Mouse (Mus musculus) hindbrain, embryonic 16.5 days (tissue): ENCODE data around the gene Chmp4b. TPM values are rescaled to one million over a fixed set of nuclear protein-coding genes. Genes with fewer than 3 reads are reported as not detected.
A peak's percentile ranks its signal among the peaks of the same experiment; 100 is the strongest.

Experiments
- ATAC-seq: fragments of 200-750 bp; cut with Nextera tagmentation; 2 replicates; pipeline ENCODE4 v1.8.0; 2017; ENCODE audit warnings: moderate TSS enrichment, moderate library complexity
- H3K27ac ChIP-seq: fragments of 300-500 bp; sonication (generic); 2 replicates; pipeline ENCODE4 v1.5.1; 2014; ENCODE audit warnings: low read depth, mild to moderate bottlenecking, control low read depth, low read length, moderate library complexity
- H3K27me3 ChIP-seq: fragments of 300-500 bp; sonication (generic); replicated peaks from 2 replicates; pipeline ENCODE4 v1.6.1; 2014; ENCODE audit warnings: low read length; ENCODE audit not compliant: control insufficient read depth, insufficient read depth
- H3K36me3 ChIP-seq: fragments of 300-500 bp; sonication (generic); 2 replicates; pipeline ENCODE4 v1.6.1; 2014; ENCODE audit warnings: mild to moderate bottlenecking, low read length, moderate library complexity, mixed read lengths; ENCODE audit not compliant: control insufficient read depth, insufficient read depth
- H3K4me1 ChIP-seq: fragments of 300-500 bp; sonication (generic); 2 replicates; pipeline ENCODE4 v1.6.1; 2014; ENCODE audit warnings: low read depth, low read length; ENCODE audit not compliant: control insufficient read depth, insufficient read depth
- H3K4me2 ChIP-seq: fragments of 300-500 bp; sonication (generic); 2 replicates; pipeline ENCODE4 v1.6.1; 2014; ENCODE audit warnings: mild to moderate bottlenecking, low read length, control low read depth, moderate library complexity
- H3K4me3 ChIP-seq: fragments of 300-500 bp; sonication (generic); 2 replicates; pipeline ENCODE4 v1.5.1; 2014; ENCODE audit warnings: mild to moderate bottlenecking, low read length, control low read depth, moderate library complexity
- H3K9ac ChIP-seq: fragments of 300-500 bp; sonication (generic); 2 replicates; pipeline ENCODE4 v1.6.1; 2014; ENCODE audit warnings: low read depth, mild to moderate bottlenecking, control low read depth, low read length, moderate library complexity
- H3K9me3 ChIP-seq: fragments of 300-500 bp; sonication (generic); 2 replicates; pipeline ENCODE4 v1.6.1; 2014; ENCODE audit warnings: mild to moderate bottlenecking, low read length, moderate library complexity; ENCODE audit not compliant: control insufficient read depth
- WGBS: fragments of 180-500 bp; shearing (Covaris S2); extraction: QIAGEN DNeasy Blood & Tissue Kit; methylation state at CpG from one replicate; pipeline ENCODE4 v1.1.7; 2014; 5-methylcytosine and 5-hydroxymethylcytosine counted together
- polyA plus RNA-seq: library from polyadenylated mRNA; unstranded; fragments of >200 nt; fragmentation: Nextera tagmentation; extraction: Ambion mirVana; gene quantifications from 2 replicates; pipeline ENCODE4 v1.2.1, GENCODE M21; 2015

Gene Chmp4b
- polyA plus RNA-seq, 1 experiment from 2014 or later = 32.2 TPM

GRCm38 (mm10) chr2:154717081-154717480 is 65.6 kb downstream of the Chmp4b start:
- Histone ChIP-seq H3K9ac (no peak overlapping the region), H3K36me3 (no peaks in the 10 kb centered on the region), H3K27ac (no peak overlapping the region), H3K9me3 (no peaks in the 10 kb centered on the region), H3K27me3 (no peaks in the 10 kb centered on the region), H3K4me3 (no peak overlapping the region), H3K4me1 (no peaks in the 10 kb centered on the region; the same call in 1 of the 2 replicates), H3K4me2 (no peak overlapping the region)
- no peak for ATAC-seq

- H3K9ac ChIP-seq = no peak overlapping the region
- WGBS = 83% methylated on average over 12 of the region's 12 CpGs
- H3K4me3 ChIP-seq = no peak overlapping the region
- ATAC-seq = no peak
- H3K27ac ChIP-seq = no peak overlapping the region
- H3K27me3 ChIP-seq = no peaks in the 10 kb centered on the region
- H3K4me1 ChIP-seq = no peaks in the 10 kb centered on the region
- no peaks in the 10 kb centered on the region for H3K9me3 ChIP-seq
- H3K4me2 ChIP-seq = no peak overlapping the region
- H3K36me3 ChIP-seq = no peaks in the 10 kb centered on the region
These were observed 67.5 kb downstream of the Chmp4b start for GRCm38 (mm10) chr2:154718855-154719556.

- no peaks in the 10 kb centered on the region for H3K27me3 ChIP-seq
- no peak overlapping the region for H3K4me3 ChIP-seq
- no peak for ATAC-seq
- 93% methylated on average over 2 of the region's 2 CpGs for WGBS
- H3K9ac ChIP-seq = no peak overlapping the region
- H3K27ac ChIP-seq = no peak overlapping the region
- no peaks in the 10 kb centered on the region for H3K9me3 ChIP-seq
- H3K4me1 ChIP-seq = peaks cover 1% of the 10 kb centered on the region; the same call in 1 of the 2 replicates
- H3K4me2 ChIP-seq = no peak overlapping the region
- no peaks in the 10 kb centered on the region for H3K36me3 ChIP-seq
These were observed 68.8 kb downstream of the Chmp4b start for GRCm38 (mm10) chr2:154720315-154720714.

DNA sequence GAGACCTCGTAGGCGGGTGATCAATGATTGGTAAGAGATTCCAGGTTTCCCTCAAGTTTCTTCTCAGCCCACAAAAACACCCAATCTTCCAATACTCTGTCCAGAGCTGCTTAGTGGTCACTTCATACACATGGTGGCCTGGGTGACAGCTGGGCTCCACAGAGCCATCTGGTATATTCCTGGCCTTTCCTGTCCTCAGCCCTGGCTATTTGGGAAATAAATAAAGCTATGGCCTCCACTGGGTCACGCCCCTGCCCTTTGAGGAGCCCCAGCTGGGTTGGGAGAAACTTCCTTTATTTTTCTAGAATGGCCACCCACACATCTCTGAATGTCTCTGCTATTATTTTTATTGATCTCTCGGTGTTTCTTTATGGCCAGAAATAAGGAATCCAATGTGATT is 72.0 kb downstream of the Chmp4b start:
- Histone ChIP-seq H3K27me3 (no peaks in the 10 kb centered on the region), H3K4me1 (peaks cover 4% of the 10 kb centered on the region; the same call in 1 of the 2 replicates), H3K4me2 (no peak overlapping the region), H3K9me3 (no peaks in the 10 kb centered on the region), H3K27ac (no peak overlapping the region), H3K4me3 (no peak overlapping the region), H3K9ac (no peak overlapping the region), H3K36me3 (no peaks in the 10 kb centered on the region)
- no peak for ATAC-seq
- WGBS = 89% methylated on average over 4 of the region's 4 CpGs

GRCm38 (mm10) chr2:154729737-154730136 is 78.2 kb downstream of the Chmp4b start:
- H3K9ac ChIP-seq = no peak overlapping the region
- no peak for ATAC-seq
- WGBS = 68% methylated on average over 3 of the region's 3 CpGs
- peaks cover 6% of the 10 kb centered on the region; the same call in 1 of the 2 replicates for H3K4me1 ChIP-seq
- no peaks in the 10 kb centered on the region for H3K9me3 ChIP-seq
- H3K27ac ChIP-seq = no peak overlapping the region
- H3K4me2 ChIP-seq = no peak overlapping the region
- no peak overlapping the region for H3K4me3 ChIP-seq
- no peaks in the 10 kb centered on the region for H3K27me3 ChIP-seq
- no peaks in the 10 kb centered on the region for H3K36me3 ChIP-seq

- Histone ChIP-seq H3K36me3 (no peaks in the 10 kb centered on the region), H3K4me1 (peaks cover 7% of the 10 kb centered on the region; the same call in 1 of the 2 replicates), H3K27me3 (no peaks in the 10 kb centered on the region), H3K27ac (no peak overlapping the region), H3K9ac (no peak overlapping the region), H3K9me3 (no peaks in the 10 kb centered on the region), H3K4me2 (no peak overlapping the region), H3K4me3 (no peak overlapping the region)
- 79% methylated on average over 3 of the region's 3 CpGs for WGBS
- ATAC-seq = no peak
These were observed 79.3 kb downstream of the Chmp4b start for GRCm38 (mm10) chr2:154730841-154731240.

GRCm38 (mm10) chr2:154731916-154732315 is 80.4 kb downstream of the Chmp4b start:
- H3K4me3 ChIP-seq = no peak overlapping the region
- 61% methylated on average over 2 of the region's 2 CpGs for WGBS
- H3K36me3 ChIP-seq = no peaks in the 10 kb centered on the region
- H3K9ac ChIP-seq = no peak overlapping the region
- no peak overlapping the region for H3K27ac ChIP-seq
- H3K9me3 ChIP-seq = no peaks in the 10 kb centered on the region
- no peaks in the 10 kb centered on the region for H3K27me3 ChIP-seq
- no peak for ATAC-seq
- no peak overlapping the region for H3K4me2 ChIP-seq
- peaks cover 7% of the 10 kb centered on the region; the same call in 1 of the 2 replicates for H3K4me1 ChIP-seq

DNA sequence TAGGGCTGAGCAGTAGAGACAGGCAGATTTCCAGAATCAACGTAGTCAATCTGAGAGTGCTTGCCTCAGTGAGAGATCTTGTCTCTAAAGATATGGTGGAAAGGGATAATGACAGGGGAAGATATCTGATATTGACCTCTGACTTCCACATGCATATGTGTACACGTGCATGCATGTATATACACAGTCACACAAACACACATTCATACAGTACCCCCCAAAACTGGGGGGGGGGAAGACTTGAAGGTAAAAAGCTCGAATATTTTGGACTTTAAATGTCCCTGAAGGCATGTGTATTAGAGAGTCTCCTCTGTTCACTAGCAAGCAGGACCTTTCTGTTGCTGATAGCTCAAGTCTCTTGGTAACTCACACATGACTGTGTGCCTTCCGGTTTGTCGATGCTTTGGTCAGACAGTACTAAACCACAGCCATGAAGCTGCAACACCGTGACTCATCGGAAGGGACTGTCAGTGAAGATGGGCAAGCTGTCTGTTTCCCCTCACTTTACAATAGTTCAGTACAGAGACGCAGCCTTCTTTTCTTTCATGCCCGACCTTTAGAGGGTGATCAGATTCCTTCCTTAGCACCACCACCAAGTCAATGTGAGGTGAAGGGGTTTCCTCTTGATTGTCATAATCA is 81.1 kb downstream of the Chmp4b start:
- Histone ChIP-seq H3K4me3 (no peak overlapping the region), H3K9ac (no peak overlapping the region), H3K36me3 (no peaks in the 10 kb centered on the region), H3K4me1 (peaks cover 7% of the 10 kb centered on the region; the same call in 1 of the 2 replicates), H3K27me3 (no peaks in the 10 kb centered on the region), H3K4me2 (no peak overlapping the region), H3K27ac (no peak overlapping the region), H3K9me3 (no peaks in the 10 kb centered on the region)
- WGBS = 69% methylated on average over 9 of the region's 9 CpGs
- ATAC-seq = peak; percentile 24; the same call in 1 of the 2 replicates

DNA sequence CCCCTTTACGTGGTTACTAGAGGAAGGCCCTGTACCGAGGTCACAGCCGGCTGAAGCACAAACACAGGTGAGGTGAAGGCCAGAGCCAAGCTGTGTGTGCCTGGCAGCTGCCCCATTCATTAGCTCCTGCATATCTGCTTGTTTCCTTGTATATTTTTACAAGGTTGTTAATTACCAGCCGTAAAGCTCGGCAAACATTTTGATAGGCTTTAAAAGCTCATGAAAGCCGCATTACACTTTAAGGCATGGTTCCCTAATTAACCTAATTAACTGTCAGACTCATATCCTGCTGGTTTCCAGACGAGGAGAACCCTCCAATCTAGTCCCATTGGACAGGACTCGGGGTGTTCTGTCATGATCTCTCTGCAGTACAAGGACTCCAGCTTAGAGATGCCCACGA is 83.5 kb downstream of the Chmp4b start:
- no peak overlapping the region for H3K27ac ChIP-seq
- H3K9ac ChIP-seq = no peak overlapping the region
- 48% methylated on average over 9 of the region's 9 CpGs for WGBS
- no peak overlapping the region for H3K4me2 ChIP-seq
- H3K4me1 ChIP-seq = peaks cover 7% of the 10 kb centered on the region; the same call in 1 of the 2 replicates
- ATAC-seq = 0 out of 2 replicates have a peak, but pooled peaks have one; percentile 30
- H3K4me3 ChIP-seq = no peak overlapping the region
- H3K9me3 ChIP-seq = no peaks in the 10 kb centered on the region
- no peaks in the 10 kb centered on the region for H3K36me3 ChIP-seq
- H3K27me3 ChIP-seq = no peaks in the 10 kb centered on the region
